Mouse (Mus musculus) retina, postnatal 7 days (tissue): ENCODE measurements around the gene 1810024B03Rik.
"Not testable (repeated sequence)": the region's sequence is repeated elsewhere in the genome, so short reads cannot be mapped to it uniquely, and the experiment has no call there.

ENCODE experiments used
- DNase-seq: peaks from one replicate; pipeline ENCODE4 v3.0.0-alpha.2; 2012; ENCODE audit warnings: low read depth, low spot score

Gene 1810024B03Rik

GRCm38 (mm10) chr2:127182598-127183381, 25.3 kb downstream of the 1810024B03Rik start:
- peak; percentile 61 for DNase-seq

- not testable (repeated sequence) for DNase-seq
These were observed 41.8 kb downstream of the 1810024B03Rik start for GRCm38 (mm10) chr2:127166261-127166660.

- DNase-seq: no peak
These were observed 42.4 kb downstream of the 1810024B03Rik start for GRCm38 (mm10) chr2:127165675-127166074.

- DNase-seq: no peak
These were observed 62.4 kb downstream of the 1810024B03Rik start for GRCm38 (mm10) chr2:127145699-127146098.

- DNase-seq: no peak
These were observed 64.7 kb downstream of the 1810024B03Rik start, which contains the start of gene Itpripl1 for GRCm38 (mm10) chr2:127143158-127144063. Itpripl1 (minus strand) TSS chr2:127143442.

GRCm38 (mm10) chr2:127142577-127143157, 65.4 kb downstream of the 1810024B03Rik start:
- DNase-seq: no peak

- no peak for DNase-seq
These were observed 66.0 kb downstream of the 1810024B03Rik start for GRCm38 (mm10) chr2:127142031-127142430.

- DNase-seq: no peak
These were observed 68.1 kb downstream of the 1810024B03Rik start for GRCm38 (mm10) chr2:127140011-127140410.

- DNase-seq: no peak
These were observed 68.5 kb downstream of the 1810024B03Rik start for GRCm38 (mm10) chr2:127139605-127140004.

- DNase-seq: no peak
These were observed 69.0 kb downstream of the 1810024B03Rik start for GRCm38 (mm10) chr2:127139094-127139493.

- DNase-seq: no peak
These were observed 69.6 kb downstream of the 1810024B03Rik start for GRCm38 (mm10) chr2:127138449-127138848.

GRCm38 (mm10) chr2:127137838-127138420, 70.2 kb downstream of the 1810024B03Rik start:
- no peak for DNase-seq

- DNase-seq: peak; percentile 23
These were observed 71.1 kb downstream of the 1810024B03Rik start for GRCm38 (mm10) chr2:127136979-127137378.
